Mouse (Mus musculus): ENCODE data around the gene Slc26a9. TPM values are rescaled to one million over a fixed set of nuclear protein-coding genes. Genes with fewer than 3 reads are reported as not detected.
"Not testable (repeated sequence)": the region's sequence is repeated elsewhere in the genome, so short reads cannot be mapped to it uniquely, and the experiment has no call there.

Gene Slc26a9
- polyA plus RNA-seq, 1 experiment from 2014 or later = 0.15 TPM

DNA sequence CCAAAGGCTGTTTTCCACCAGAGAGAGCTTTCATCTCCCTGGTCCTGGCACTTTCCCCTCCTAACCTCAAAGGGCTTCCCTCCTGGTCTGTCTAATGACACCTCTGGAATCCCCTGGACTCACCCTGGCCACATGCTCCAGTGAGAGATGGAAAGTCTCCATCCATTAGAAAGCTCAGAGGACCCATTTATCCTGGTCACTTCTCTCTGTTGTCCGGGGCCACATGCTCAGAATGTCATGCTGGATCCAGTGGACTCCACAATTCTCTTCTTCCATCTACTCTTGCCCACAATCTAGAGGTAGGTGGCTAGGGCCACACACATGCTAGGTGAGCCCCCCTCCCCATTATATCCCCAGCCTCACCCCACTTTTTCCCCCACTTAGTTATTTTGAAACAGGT is 65.2 kb downstream of the Slc26a9 start:
- Histone ChIP-seq H3K4me1 (replicated peaks; ENCODE audit: control insufficient read depth, insufficient read depth, low read length) (no peaks in the 10 kb centered on the region), H3K4me3 (ENCODE audit: low read depth, low read length) (no peak overlapping the region), H3K9me3 (ENCODE audit: control insufficient read depth, low read length) (no peaks in the 10 kb centered on the region), H3K27me3 (ENCODE audit: control insufficient read depth, insufficient read depth, low read length) (no peaks in the 10 kb centered on the region), H3K36me3 (ENCODE audit: control insufficient read depth, insufficient read depth, low read length) (no peaks in the 10 kb centered on the region), H3K27ac (ENCODE audit: low read depth, low read length) (no peak overlapping the region), H3K4me2 (replicated peaks; ENCODE audit: low read depth, low read length) (no peak overlapping the region), H3K9ac (ENCODE audit: low read depth, low read length) (no peak overlapping the region)
- 84% methylated on average over 1 of the region's 1 CpGs for WGBS
- ATAC-seq (ENCODE audit: low FRiP score) (no peak), DNase-seq (ENCODE audit: low spot score) (no peak)

DNA sequence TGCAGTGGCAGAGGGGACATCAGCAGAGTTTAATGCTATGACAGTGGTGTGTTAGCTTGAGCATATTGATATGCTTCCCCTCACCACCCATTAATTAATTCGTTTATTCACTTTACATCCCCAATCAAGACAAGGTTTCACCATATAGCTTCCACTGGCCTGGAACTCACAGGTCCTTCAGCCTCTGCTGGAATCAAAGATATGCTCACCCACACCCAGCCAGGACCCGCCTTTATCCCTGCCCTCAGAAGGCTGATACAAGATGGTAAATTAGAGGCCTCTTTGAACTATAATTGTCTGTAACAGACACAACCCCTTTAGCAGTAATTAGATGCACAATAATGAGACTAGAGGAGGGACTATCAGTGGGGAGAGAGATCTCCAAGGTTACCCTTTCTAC is 65.8 kb downstream of the Slc26a9 start:
- Histone ChIP-seq H3K9me3 (ENCODE audit: control insufficient read depth, low read length) (no peaks in the 10 kb centered on the region), H3K4me3 (ENCODE audit: low read depth, low read length) (no peak overlapping the region), H3K9ac (ENCODE audit: low read depth, low read length) (no peak overlapping the region), H3K27ac (ENCODE audit: low read depth, low read length) (no peak overlapping the region), H3K27me3 (ENCODE audit: control insufficient read depth, insufficient read depth, low read length) (no peaks in the 10 kb centered on the region), H3K36me3 (ENCODE audit: control insufficient read depth, insufficient read depth, low read length) (no peaks in the 10 kb centered on the region), H3K4me2 (replicated peaks; ENCODE audit: low read depth, low read length) (no peak overlapping the region), H3K4me1 (replicated peaks; ENCODE audit: control insufficient read depth, insufficient read depth, low read length) (no peaks in the 10 kb centered on the region)
- 75% methylated on average over 2 of the region's 2 CpGs for WGBS
- DNase-seq (ENCODE audit: low spot score) = no peak
- ATAC-seq (ENCODE audit: low FRiP score) = no peak

DNA sequence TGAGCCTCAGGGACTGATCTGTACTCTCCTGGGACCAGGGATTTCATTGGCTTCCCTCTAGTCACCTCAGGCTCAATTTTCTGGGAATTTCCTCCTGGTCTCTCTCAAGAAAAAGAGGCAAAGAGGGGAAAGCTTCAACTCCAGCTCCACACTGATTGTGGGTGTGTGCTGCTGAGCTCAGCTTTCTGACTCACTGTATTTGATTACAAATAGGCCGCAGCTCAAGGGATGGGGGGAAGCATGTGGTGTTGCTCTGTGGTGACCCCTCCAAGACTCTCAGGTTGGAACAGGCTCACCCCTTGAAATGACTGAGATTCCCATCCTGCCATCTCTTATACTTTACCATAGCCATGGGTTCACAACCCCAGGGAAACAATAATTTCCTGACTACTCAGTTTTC is 67.6 kb downstream of the Slc26a9 start:
- H3K27ac ChIP-seq (ENCODE audit: low read depth, low read length) = no peak overlapping the region
- no peak overlapping the region for H3K4me2 ChIP-seq (replicated peaks; ENCODE audit: low read depth, low read length)
- no peak overlapping the region for H3K9ac ChIP-seq (ENCODE audit: low read depth, low read length)
- no peaks in the 10 kb centered on the region for H3K4me1 ChIP-seq (replicated peaks; ENCODE audit: control insufficient read depth, insufficient read depth, low read length)
- no peaks in the 10 kb centered on the region for H3K36me3 ChIP-seq (ENCODE audit: control insufficient read depth, insufficient read depth, low read length)
- H3K27me3 ChIP-seq (ENCODE audit: control insufficient read depth, insufficient read depth, low read length) = no peaks in the 10 kb centered on the region
- WGBS = 86% methylated on average over 1 of the region's 1 CpGs
- no peaks in the 10 kb centered on the region for H3K9me3 ChIP-seq (ENCODE audit: control insufficient read depth, low read length)
- DNase-seq (ENCODE audit: low spot score) (no peak), ATAC-seq (ENCODE audit: low FRiP score) (no peak)
- H3K4me3 ChIP-seq (ENCODE audit: low read depth, low read length) = no peak overlapping the region

DNA sequence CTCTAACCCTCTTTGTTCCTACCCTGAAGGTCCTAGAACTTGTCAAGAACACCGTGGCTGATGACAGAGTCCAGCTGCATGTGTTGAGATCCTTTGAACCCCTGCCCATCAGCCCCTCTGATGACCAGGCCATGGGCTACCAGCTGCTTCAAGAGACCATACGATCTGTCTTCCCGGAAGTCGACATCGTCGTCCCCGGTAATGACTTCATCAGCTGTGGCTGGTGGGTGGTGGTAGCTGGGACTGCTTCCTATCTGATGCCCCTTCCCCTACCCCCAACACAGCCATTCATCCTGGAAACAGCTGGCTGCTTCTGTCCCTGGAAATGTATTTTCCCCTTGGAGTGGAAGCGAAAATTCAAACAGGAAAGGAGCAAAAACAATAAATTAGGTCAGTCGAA is 68.2 kb downstream of the Slc26a9 start:
- no peak overlapping the region for H3K27ac ChIP-seq (ENCODE audit: low read depth, low read length)
- no peak overlapping the region for H3K4me3 ChIP-seq (ENCODE audit: low read depth, low read length)
- H3K4me2 ChIP-seq (replicated peaks; ENCODE audit: low read depth, low read length) = no peak overlapping the region
- H3K9ac ChIP-seq (ENCODE audit: low read depth, low read length) = no peak overlapping the region
- H3K27me3 ChIP-seq (ENCODE audit: control insufficient read depth, insufficient read depth, low read length) = no peaks in the 10 kb centered on the region
- WGBS = 76% methylated on average over 9 of the region's 9 CpGs
- H3K9me3 ChIP-seq (ENCODE audit: control insufficient read depth, low read length) = no peaks in the 10 kb centered on the region
- DNase-seq (ENCODE audit: low spot score) = no peak
- H3K4me1 ChIP-seq (replicated peaks; ENCODE audit: control insufficient read depth, insufficient read depth, low read length) = no peaks in the 10 kb centered on the region
- H3K36me3 ChIP-seq (ENCODE audit: control insufficient read depth, insufficient read depth, low read length) = no peaks in the 10 kb centered on the region
- no peak for ATAC-seq (ENCODE audit: low FRiP score)

DNA sequence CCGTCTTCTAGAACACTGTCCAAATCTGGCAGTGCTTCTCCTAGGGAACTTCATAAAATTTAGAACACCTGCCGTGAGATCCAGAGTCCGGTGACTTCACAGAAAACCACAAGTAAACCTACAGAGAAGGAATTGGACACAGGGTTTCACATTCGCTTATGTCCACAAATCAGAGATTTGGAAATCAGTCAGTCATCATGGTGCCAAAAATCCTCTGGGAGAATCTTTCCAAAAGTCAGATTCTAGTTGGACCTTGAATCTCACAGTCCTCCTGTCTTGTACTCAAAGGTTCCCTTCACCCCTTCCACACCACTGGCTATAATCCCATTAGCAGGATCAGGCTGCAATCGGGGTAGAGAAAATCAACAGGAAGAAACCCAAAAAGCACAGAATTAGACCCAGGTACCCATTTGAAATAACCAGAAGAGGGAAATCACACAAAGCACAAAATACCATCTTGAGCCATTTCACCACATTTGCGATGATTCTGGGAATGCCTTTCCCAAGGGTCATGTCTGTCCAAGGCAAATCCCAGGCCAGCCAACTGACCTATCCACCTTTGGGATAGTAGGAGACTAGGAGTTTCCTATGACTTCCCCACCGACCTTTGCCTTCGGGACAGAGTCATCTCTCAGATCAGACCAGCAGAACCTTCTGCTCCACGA is 68.9 kb downstream of the Slc26a9 start:
- Histone ChIP-seq H3K27me3 (ENCODE audit: control insufficient read depth, insufficient read depth, low read length) (no peaks in the 10 kb centered on the region), H3K9ac (ENCODE audit: low read depth, low read length) (no peak overlapping the region), H3K4me2 (replicated peaks; ENCODE audit: low read depth, low read length) (no peak overlapping the region), H3K4me1 (replicated peaks; ENCODE audit: control insufficient read depth, insufficient read depth, low read length) (no peaks in the 10 kb centered on the region), H3K4me3 (ENCODE audit: low read depth, low read length) (no peak overlapping the region), H3K27ac (ENCODE audit: low read depth, low read length) (no peak overlapping the region), H3K36me3 (ENCODE audit: control insufficient read depth, insufficient read depth, low read length) (no peaks in the 10 kb centered on the region), H3K9me3 (ENCODE audit: control insufficient read depth, low read length) (no peaks in the 10 kb centered on the region)
- ATAC-seq (ENCODE audit: low FRiP score) (no peak), DNase-seq (ENCODE audit: low spot score) (no peak)
- 94% methylated on average over 9 of the region's 9 CpGs for WGBS

DNA sequence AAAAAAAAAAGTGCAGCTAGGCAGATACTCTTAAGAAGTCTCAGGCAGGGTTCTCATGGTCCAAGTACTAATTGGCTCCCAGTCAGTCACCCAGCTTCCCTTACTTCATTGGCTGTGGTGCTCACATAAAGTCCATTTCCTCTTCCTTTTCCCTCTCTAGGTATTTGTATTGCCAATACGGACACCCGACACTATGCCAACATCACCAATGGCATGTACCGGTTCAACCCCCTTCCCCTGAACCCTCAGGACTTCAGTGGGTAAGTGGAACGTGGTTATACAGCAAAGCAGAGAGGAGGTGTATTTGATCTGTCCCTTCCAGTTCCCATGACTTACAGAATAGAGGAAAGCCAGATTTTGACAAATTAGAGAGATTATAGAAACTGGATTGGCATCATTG is 69.9 kb downstream of the Slc26a9 start:
- no peak for ATAC-seq (ENCODE audit: low FRiP score)
- Histone ChIP-seq H3K4me1 (replicated peaks; ENCODE audit: control insufficient read depth, insufficient read depth, low read length) (no peaks in the 10 kb centered on the region), H3K27ac (ENCODE audit: low read depth, low read length) (no peak overlapping the region), H3K4me3 (ENCODE audit: low read depth, low read length) (no peak overlapping the region), H3K9me3 (ENCODE audit: control insufficient read depth, low read length) (no peaks in the 10 kb centered on the region), H3K27me3 (ENCODE audit: control insufficient read depth, insufficient read depth, low read length) (no peaks in the 10 kb centered on the region), H3K9ac (ENCODE audit: low read depth, low read length) (no peak overlapping the region), H3K4me2 (replicated peaks; ENCODE audit: low read depth, low read length) (no peak overlapping the region), H3K36me3 (ENCODE audit: control insufficient read depth, insufficient read depth, low read length) (no peaks in the 10 kb centered on the region)
- no peak for DNase-seq (ENCODE audit: low spot score)
- 91% methylated on average over 4 of the region's 4 CpGs for WGBS

DNA sequence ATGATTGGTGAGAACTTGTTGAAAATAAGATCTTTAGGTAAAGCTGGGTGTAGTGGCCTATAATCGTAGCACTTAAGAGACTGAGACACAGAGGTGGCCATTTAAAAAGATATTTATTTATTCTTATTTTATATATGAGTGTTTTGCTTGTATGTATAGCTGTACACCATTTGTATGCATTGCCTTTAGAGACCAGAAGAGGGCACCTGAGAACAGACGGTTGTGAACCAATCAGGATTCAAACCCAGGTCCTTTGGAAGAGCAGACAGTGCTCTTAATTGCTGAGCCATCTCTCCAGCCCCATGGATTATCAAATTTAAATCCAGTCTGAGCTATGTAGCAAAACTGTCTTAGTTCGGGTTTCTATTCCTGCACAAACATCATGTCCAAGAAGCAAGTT is 70.4 kb downstream of the Slc26a9 start:
- no peak for DNase-seq (ENCODE audit: low spot score)
- H3K4me1 ChIP-seq (replicated peaks; ENCODE audit: control insufficient read depth, insufficient read depth, low read length) = no peaks in the 10 kb centered on the region
- whole genome bisulfite sequencing = 90% methylated on average over 3 of the region's 3 CpGs
- H3K27me3 ChIP-seq (ENCODE audit: control insufficient read depth, insufficient read depth, low read length) = no peaks in the 10 kb centered on the region
- H3K9me3 ChIP-seq (ENCODE audit: control insufficient read depth, low read length) = no peaks in the 10 kb centered on the region
- H3K36me3 ChIP-seq (ENCODE audit: control insufficient read depth, insufficient read depth, low read length) = no peaks in the 10 kb centered on the region
- H3K9ac ChIP-seq (ENCODE audit: low read depth, low read length) = no peak overlapping the region
- H3K4me2 ChIP-seq (replicated peaks; ENCODE audit: low read depth, low read length) = no peak overlapping the region
- no peak overlapping the region for H3K4me3 ChIP-seq (ENCODE audit: low read depth, low read length)
- H3K27ac ChIP-seq (ENCODE audit: low read depth, low read length) = no peak overlapping the region
- no peak for ATAC-seq (ENCODE audit: low FRiP score)

DNA sequence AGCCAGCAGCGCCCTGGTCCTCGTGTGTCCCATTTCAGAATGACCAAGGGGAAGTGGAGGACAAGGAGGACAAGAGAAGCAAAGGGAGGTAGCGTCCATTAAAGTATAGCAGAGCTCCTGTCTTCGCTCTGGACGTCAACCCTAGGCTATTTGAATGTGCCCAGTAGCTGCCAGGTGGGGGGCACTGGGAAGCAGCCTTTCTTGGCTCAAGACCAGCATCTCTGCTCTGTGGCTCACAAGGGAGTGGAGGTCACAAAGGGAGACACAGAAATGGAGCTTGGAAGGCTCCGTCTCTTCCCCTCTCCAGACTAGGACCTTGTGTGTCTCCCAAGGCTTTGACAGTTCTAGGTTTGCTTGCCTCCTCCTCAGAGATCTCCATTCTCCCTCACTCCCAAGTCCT is 73.1 kb downstream of the Slc26a9 start:
- no peaks in the 10 kb centered on the region for H3K36me3 ChIP-seq (ENCODE audit: control insufficient read depth, insufficient read depth, low read length)
- 82% methylated on average over 6 of the region's 6 CpGs for WGBS
- no peak overlapping the region for H3K27ac ChIP-seq (ENCODE audit: low read depth, low read length)
- H3K27me3 ChIP-seq (ENCODE audit: control insufficient read depth, insufficient read depth, low read length) = no peaks in the 10 kb centered on the region
- DNase-seq (ENCODE audit: low spot score) = no peak
- no peaks in the 10 kb centered on the region for H3K4me1 ChIP-seq (replicated peaks; ENCODE audit: control insufficient read depth, insufficient read depth, low read length)
- no peak overlapping the region for H3K4me3 ChIP-seq (ENCODE audit: low read depth, low read length)
- H3K9ac ChIP-seq (ENCODE audit: low read depth, low read length) = no peak overlapping the region
- no peak for ATAC-seq (ENCODE audit: low FRiP score)
- H3K9me3 ChIP-seq (ENCODE audit: control insufficient read depth, low read length) = no peaks in the 10 kb centered on the region
- H3K4me2 ChIP-seq (replicated peaks; ENCODE audit: low read depth, low read length) = no peak overlapping the region

DNA sequence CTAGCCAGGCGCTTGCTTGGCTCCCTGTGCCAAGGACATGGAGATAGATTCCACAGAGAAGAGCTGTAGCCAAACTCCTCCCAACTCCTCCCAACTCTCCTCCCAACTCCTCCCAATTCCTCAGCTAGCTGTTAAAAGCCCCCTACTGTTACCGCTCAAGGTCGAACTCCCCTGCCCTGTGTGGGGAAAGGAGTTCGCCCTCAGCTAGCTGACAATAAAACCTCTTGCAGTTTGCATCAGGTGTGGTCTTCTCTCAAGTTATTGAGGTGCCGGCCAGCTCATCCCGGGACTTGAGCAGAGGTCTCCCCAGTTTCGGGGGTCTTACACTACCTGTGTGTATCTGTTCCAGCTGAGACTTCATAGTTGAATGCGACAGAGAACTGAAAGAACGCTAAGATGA is 76.5 kb downstream of the Slc26a9 start:
- ATAC-seq (ENCODE audit: low FRiP score); H3K9ac ChIP-seq (ENCODE audit: low read depth, low read length); H3K4me3 ChIP-seq (ENCODE audit: low read depth, low read length); H3K4me1 ChIP-seq (replicated peaks; ENCODE audit: control insufficient read depth, insufficient read depth, low read length); H3K27ac ChIP-seq (ENCODE audit: low read depth, low read length); H3K27me3 ChIP-seq (ENCODE audit: control insufficient read depth, insufficient read depth, low read length); H3K4me2 ChIP-seq (replicated peaks; ENCODE audit: low read depth, low read length); DNase-seq (ENCODE audit: low spot score); H3K9me3 ChIP-seq (ENCODE audit: control insufficient read depth, low read length); H3K36me3 ChIP-seq (ENCODE audit: control insufficient read depth, insufficient read depth, low read length): not testable (repeated sequence)
- 78% methylated on average over 8 of the region's 9 CpGs for WGBS

Data from hindbrain, embryonic 11.5 days (tissue).